Mouse (Mus musculus): Measurements from ENCODE around the gene Ppa1.

- TF ChIP-seq EP300 (IDR thresholded peaks at IDR 0.05; ENCODE audit: low read length) (no peak), ZNF384 (IDR thresholded peaks at IDR 0.05; ENCODE audit: low read depth, low read length) (no peak), CTCF (conservative IDR thresholded peaks at IDR 0.05 in 1 of 2, IDR thresholded peaks at IDR 0.05 in 1 of 2; ENCODE audit: low read depth in 2 of 2, low read length in 2 of 2) (no peak), KAT2A (IDR thresholded peaks at IDR 0.05; ENCODE audit: insufficient replicate concordance, low read length) (no peak), POLR2A (IDR thresholded peaks at IDR 0.05; ENCODE audit: low read depth, low read length) (peak; percentile 66), SMC3 (IDR thresholded peaks at IDR 0.05; ENCODE audit: low read depth, low read length) (no peak), NELFE (IDR thresholded peaks at IDR 0.05; ENCODE audit: low read depth, low read length) (0 out of 2 replicates have a peak, but pooled peaks have one; percentile 50), RCOR1 (conservative IDR thresholded peaks at IDR 0.05; ENCODE audit: low read depth, low read length) (no peak), MAFK (IDR thresholded peaks at IDR 0.05; ENCODE audit: insufficient replicate concordance, low read length) (no peak)
Measured at GRCm38 (mm10) chr10:61714771-61715461, 66.6 kb downstream of the Ppa1 start, which contains the start of gene Aifm2.

Measured in CH12.LX (cell line).